Mouse (Mus musculus) c-Kit-negative CD71-positive TER-119-positive erythroid progenitor cells, embryonic 14.5 days (primary cell): ENCODE measurements around the gene Pilrb2.
"Not testable (repeated sequence)": the region's sequence is repeated elsewhere in the genome, so short reads cannot be mapped to it uniquely, and the experiment has no call there.

Experiments
- DNase-seq: peaks from one replicate; pipeline ENCODE4 v3.0.0-alpha.2; 2013; ENCODE audit warnings: low read depth, low spot score

The Pilrb2 gene

GRCm38 (mm10) chr5:137871644-137872380 lies at the start of gene Pilrb2:
Pilrb2 (minus strand) TSS chr5:137871815.
- not testable (repeated sequence) for DNase-seq

GRCm38 (mm10) chr5:137915550-137915949 lies 43.9 kb upstream of the Pilrb2 start:
- DNase-seq = no peak

GRCm38 (mm10) chr5:137914508-137914907 lies 42.9 kb upstream of the Pilrb2 start:
- no peak for DNase-seq

- DNase-seq = no peak
Measured at GRCm38 (mm10) chr5:137909564-137910262, 38.1 kb upstream of the Pilrb2 start.

GRCm38 (mm10) chr5:137897812-137898211 lies 26.2 kb upstream of the Pilrb2 start:
- no peak for DNase-seq

GRCm38 (mm10) chr5:137892954-137893353 lies 21.3 kb upstream of the Pilrb2 start:
- DNase-seq = no peak

GRCm38 (mm10) chr5:137887666-137888065 lies 16.1 kb upstream of the Pilrb2 start:
- DNase-seq = no peak

GRCm38 (mm10) chr5:137885894-137886293 lies 14.3 kb upstream of the Pilrb2 start:
- no peak for DNase-seq

- DNase-seq = no peak
Measured at GRCm38 (mm10) chr5:137883345-137883744, 11.7 kb upstream of the Pilrb2 start.

GRCm38 (mm10) chr5:137882922-137883321 lies 11.3 kb upstream of the Pilrb2 start:
- no peak for DNase-seq

GRCm38 (mm10) chr5:137877860-137878259 lies 6.2 kb upstream of the Pilrb2 start:
- DNase-seq = no peak

GRCm38 (mm10) chr5:137875054-137875453 lies 3.4 kb upstream of the Pilrb2 start:
- no peak for DNase-seq

- DNase-seq = not testable (repeated sequence)
Measured at GRCm38 (mm10) chr5:137872381-137872702, 727 bp upstream of the Pilrb2 start.

GRCm38 (mm10) chr5:137868600-137868999 lies 3.0 kb downstream of the Pilrb2 start:
- DNase-seq = not testable (repeated sequence)

- DNase-seq = not testable (repeated sequence)
Measured at GRCm38 (mm10) chr5:137864008-137864407, 7.6 kb downstream of the Pilrb2 start.

- not testable (repeated sequence) for DNase-seq
Measured at GRCm38 (mm10) chr5:137857960-137858710, 13.5 kb downstream of the Pilrb2 start, which contains the start of gene Pilrb1. Pilrb1 (minus strand) TSS chr5:137858106.

- DNase-seq = not testable (repeated sequence)
Measured at GRCm38 (mm10) chr5:137856870-137857269, 14.7 kb downstream of the Pilrb2 start.

- DNase-seq = not testable (repeated sequence)
Measured at GRCm38 (mm10) chr5:137854907-137855306, 16.7 kb downstream of the Pilrb2 start.

GRCm38 (mm10) chr5:137850313-137850712 lies 21.3 kb downstream of the Pilrb2 start:
- DNase-seq = not testable (repeated sequence)

- not testable (repeated sequence) for DNase-seq
Measured at GRCm38 (mm10) chr5:137837110-137837509, 34.5 kb downstream of the Pilrb2 start.

GRCm38 (mm10) chr5:137836611-137837010 lies 35.0 kb downstream of the Pilrb2 start:
- no peak for DNase-seq

- not testable (repeated sequence) for DNase-seq
Measured at GRCm38 (mm10) chr5:137835966-137836520, 35.6 kb downstream of the Pilrb2 start, which contains the start of gene Pilra. Pilra (minus strand) TSS chr5:137836281.
